9 mouse cellular contexts compared by ENCODE assay signal in genomic region chr9:15029025-15029727, GRCm38 (mm10). TPM values are rescaled to one million over a fixed set of nuclear protein-coding genes. Genes with fewer than 3 reads are reported as not detected.
DNase-seq lines count a peak whose midpoint lies in the region; ATAC-seq and TF ChIP-seq lines count a peak whose summit lies in the region.
"Had no signal": no experiment of that assay in that cellular context is flagged by ENCODE, and none has a peak within 500 bp of the region (broad histone marks: within the 10 kb centered on the region; RNA-seq: fewer than 3 reads in every experiment).

No protein-coding gene starts in this region.

- H3K4me2 ChIP-seq in hindbrain, postnatal 0 days (ENCODE audit: low read depth, low read length), result no peak overlapping the region
- H3K4me2 ChIP-seq in hindbrain, embryonic 14.5 days (replicated peaks), result no peak overlapping the region

- no peaks in the 10 kb centered on the region for H3K36me3 ChIP-seq in hindbrain, postnatal 0 days (ENCODE audit: insufficient read depth, low read length)
- H3K36me3 ChIP-seq in hindbrain, embryonic 14.5 days (replicated peaks; ENCODE audit: control insufficient read depth, insufficient read depth), result peaks cover 11% of the 10 kb centered on the region; the same call in 1 of the 2 replicates
- H3K36me3 ChIP-seq in ES-Bruce4 (ENCODE audit: control insufficient read depth, insufficient read depth, low read length, poor library complexity, severe bottlenecking), result no peaks in the 10 kb centered on the region
- no peaks in the 10 kb centered on the region for H3K36me3 ChIP-seq in liver, adult 2 months (ENCODE audit: control insufficient read depth, insufficient read depth, low read length)

- peak; percentile 57 for ATAC-seq in hindbrain, postnatal 0 days
- ATAC-seq in hindbrain, embryonic 14.5 days (ENCODE audit: low FRiP score), result no peak
- no peak; the same call in 1 of the 2 replicates for ATAC-seq in monocyte, adult 5-6 weeks (replicated peaks; ENCODE audit: insufficient number of reproducible peaks, low FRiP score, low TSS enrichment, poor library complexity, severe bottlenecking)

- TF ChIP-seq CTCF in hindbrain, postnatal 0 days (IDR thresholded peaks at IDR 0.05; ENCODE audit: low read depth), result peak; percentile 75
- TF ChIP-seq CTCF in ES-Bruce4 (IDR thresholded peaks at IDR 0.05; ENCODE audit: low read depth, low read length), result peak; percentile 86
- peak; percentile 90 for TF ChIP-seq CTCF in liver, adult 2 months (IDR thresholded peaks at IDR 0.05; ENCODE audit: low read depth, low read length)

- peak; percentile 57 for DNase-seq in hindbrain, postnatal 0 days (ENCODE audit: low spot score)
- DNase-seq in hindbrain, embryonic 14.5 days (ENCODE audit: low spot score), result no peak
- DNase-seq in c-Kit-positive CD71-positive TER-119-positive erythroid progenitor cells, embryonic 14.5 days (ENCODE audit: low spot score), result peak; percentile 34
- peak; percentile 60 to 78 for DNase-seq in heart, postnatal 10 days
- DNase-seq in liver, adult 2 months (ENCODE audit: extremely low read depth, low read depth, low spot score), result peak; percentile 20
- DNase-seq in natural killer cell, adult 2 months (ENCODE audit: low spot score in 2 of 2), result peak; percentile 35 to 58

- no peaks in the 10 kb centered on the region for H3K4me1 ChIP-seq in hindbrain, postnatal 0 days (ENCODE audit: insufficient read depth, low read length)
- H3K4me1 ChIP-seq in hindbrain, embryonic 14.5 days (replicated peaks; ENCODE audit: control insufficient read depth, insufficient read depth, low read length), result no peaks in the 10 kb centered on the region
- H3K4me1 ChIP-seq in ES-Bruce4 (ENCODE audit: control insufficient read depth, insufficient read depth, low read length), result no peaks in the 10 kb centered on the region
- H3K4me1 ChIP-seq in liver, adult 2 months (ENCODE audit: control insufficient read depth, insufficient read depth, low read length), result no peaks in the 10 kb centered on the region

- 54% methylated on average over 5 of the region's 5 CpGs for WGBS in hindbrain, postnatal 0 days
- 56% methylated on average over 5 of the region's 5 CpGs for WGBS in hindbrain, embryonic 14.5 days
- WGBS in liver, adult 2 months, result 60% methylated on average over 5 of the region's 5 CpGs

- H3K27ac ChIP-seq in hindbrain, postnatal 0 days, result no peak overlapping the region
- H3K27ac ChIP-seq in hindbrain, embryonic 14.5 days, result no peak overlapping the region
- no peak overlapping the region for H3K27ac ChIP-seq in ES-Bruce4 (ENCODE audit: insufficient read depth, low read length)
- no peak overlapping the region for H3K27ac ChIP-seq in liver, adult 2 months (replicated peaks; ENCODE audit: insufficient read depth, low read depth, low read length)
- H3K27ac ChIP-seq: macrophage had no signal

- H3K9ac ChIP-seq in hindbrain, postnatal 0 days (replicated peaks; ENCODE audit: low read length), result no peak overlapping the region
- H3K9ac ChIP-seq in hindbrain, embryonic 14.5 days, result no peak overlapping the region
- H3K9ac ChIP-seq in ES-Bruce4 (ENCODE audit: low read depth, poor library complexity, severe bottlenecking), result no peak overlapping the region
- H3K9ac ChIP-seq in liver, adult 2 months (ENCODE audit: low read depth, low read length), result no peak overlapping the region

- H3K4me3 ChIP-seq in hindbrain, postnatal 0 days (ENCODE audit: low read length), result no peak overlapping the region
- H3K4me3 ChIP-seq in hindbrain, embryonic 14.5 days (replicated peaks; ENCODE audit: low read length), result no peak overlapping the region
- no peak overlapping the region for H3K4me3 ChIP-seq in ES-Bruce4 (ENCODE audit: low read depth, low read length)
- H3K4me3 ChIP-seq in liver, adult 2 months (ENCODE audit: insufficient read depth, low read depth, low read length), result no peak overlapping the region

- no peak for TF ChIP-seq EP300 in ES-Bruce4 (IDR thresholded peaks at IDR 0.05; ENCODE audit: insufficient read depth, low read depth, low read length)

- H3K79me2 ChIP-seq in liver, adult 2 months (ENCODE audit: control insufficient read depth, insufficient read depth, low read length), result no peaks in the 10 kb centered on the region

- no peaks in the 10 kb centered on the region for H3K9me3 ChIP-seq in hindbrain, postnatal 0 days (ENCODE audit: low read length)
- no peaks in the 10 kb centered on the region for H3K9me3 ChIP-seq in hindbrain, embryonic 14.5 days (ENCODE audit: control insufficient read depth, low read length)
- H3K9me3 ChIP-seq in ES-Bruce4 (replicated peaks; ENCODE audit: control insufficient read depth, insufficient read depth, low read length, poor library complexity, severe bottlenecking), result no peaks in the 10 kb centered on the region

- TF ChIP-seq POLR2A in ES-Bruce4 (IDR thresholded peaks at IDR 0.05; ENCODE audit: insufficient read depth, low read length), result no peak
- TF ChIP-seq POLR2A in liver, adult 2 months (IDR thresholded peaks at IDR 0.05; ENCODE audit: extremely low read depth, insufficient read depth, low read length), result no peak

- H3K27me3 ChIP-seq in hindbrain, postnatal 0 days (ENCODE audit: insufficient read depth, low read length), result no peaks in the 10 kb centered on the region
- no peaks in the 10 kb centered on the region for H3K27me3 ChIP-seq in hindbrain, embryonic 14.5 days (ENCODE audit: control insufficient read depth, insufficient read depth, low read length)
- H3K27me3 ChIP-seq in ES-Bruce4 (ENCODE audit: control insufficient read depth, insufficient read depth, low read length, poor library complexity, severe bottlenecking), result no peaks in the 10 kb centered on the region
- H3K27me3 ChIP-seq in liver, adult 2 months (ENCODE audit: control insufficient read depth, insufficient read depth, low read length), result no peaks in the 10 kb centered on the region

- intact Hi-C loops in heart, postnatal 10 days (cut with DNase I), result loop anchor here (2.0 kb wide), 2 partner anchors 140 to 184 kb away; no protein-coding TSS in a partner anchor

RNA-seq across cellular contexts. Expression of gene Panx1, which starts 16.1 kb away (rescaled TPM):
- 95.0 and 120 TPM in 2 replicates for total RNA-seq in hindbrain, postnatal 0 days (2014; rRNA removed)
- 115 and 120 TPM in 2 replicates for polyA plus RNA-seq in hindbrain, postnatal 0 days (2015; fragmentation: Nextera tagmentation; extraction: Ambion mirVana)
- 197 and 225 TPM in 2 replicates for polyA plus RNA-seq in hindbrain, embryonic 14.5 days (2014; fragmentation: Nextera tagmentation; extraction: Ambion mirVana)
- 13.5 and 15.2 TPM in 2 replicates for polyA plus RNA-seq in ES-Bruce4 (2011; ENCODE audit: insufficient read depth, insufficient read length, low read depth, missing spikeins)
- total RNA-seq in heart, postnatal 10 days (2021), result 10 to 100 TPM in 1 of 2 experiments, 1 to 10 TPM in 1; 9.5 to 12.2 TPM
- 1.0 and 1.7 TPM in 2 replicates for total RNA-seq in liver, adult 2 months (2014; rRNA removed)
- polyA plus RNA-seq in liver, adult 2 months (2012; rRNA removed), result 0.88 and 1.0 TPM in 2 replicates
- 11.4 to 38.4 TPM (median 34.9 TPM) in 3 replicates for total RNA-seq in monocyte, adult 5-6 weeks (2017)
